Mouse (Mus musculus) lung, postnatal 36 days (tissue): ENCODE data around the gene Pla2g6.

Experiments used
- DNase-seq: peaks from one replicate; pipeline ENCODE4 v3.0.0; 2022; ENCODE audit warnings: mixed read lengths

Pla2g6 gene

GRCm38 (mm10) chr15:79328058-79328938, at the start of gene Pla2g6:
Gene Pla2g6, minus strand, starts transcription at chr15:79328390.
- peak; percentile 100 for DNase-seq

GRCm38 (mm10) chr15:79377681-79378080, 49.5 kb upstream of the Pla2g6 start:
- peak; percentile 91 for DNase-seq

DNA sequence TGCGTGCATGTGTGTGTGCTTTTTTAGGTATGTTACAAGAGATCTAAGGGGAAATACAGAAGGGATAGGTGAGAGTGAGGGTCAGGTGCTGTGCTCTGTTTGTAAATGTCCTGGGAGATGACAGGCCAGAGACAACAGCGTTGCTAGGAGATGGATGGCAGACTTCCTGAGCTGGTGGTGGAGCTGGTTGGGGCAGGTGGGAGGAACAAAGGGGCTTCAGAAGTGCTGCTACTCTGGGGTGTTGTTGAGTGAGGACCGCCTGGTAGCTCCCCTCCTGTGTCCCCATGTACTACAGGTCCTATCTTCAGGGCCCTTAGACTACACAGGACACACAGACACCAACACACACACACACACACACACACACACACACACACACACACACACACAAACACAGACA, 46.6 kb upstream of the Pla2g6 start:
- DNase-seq, result no peak

DNA sequence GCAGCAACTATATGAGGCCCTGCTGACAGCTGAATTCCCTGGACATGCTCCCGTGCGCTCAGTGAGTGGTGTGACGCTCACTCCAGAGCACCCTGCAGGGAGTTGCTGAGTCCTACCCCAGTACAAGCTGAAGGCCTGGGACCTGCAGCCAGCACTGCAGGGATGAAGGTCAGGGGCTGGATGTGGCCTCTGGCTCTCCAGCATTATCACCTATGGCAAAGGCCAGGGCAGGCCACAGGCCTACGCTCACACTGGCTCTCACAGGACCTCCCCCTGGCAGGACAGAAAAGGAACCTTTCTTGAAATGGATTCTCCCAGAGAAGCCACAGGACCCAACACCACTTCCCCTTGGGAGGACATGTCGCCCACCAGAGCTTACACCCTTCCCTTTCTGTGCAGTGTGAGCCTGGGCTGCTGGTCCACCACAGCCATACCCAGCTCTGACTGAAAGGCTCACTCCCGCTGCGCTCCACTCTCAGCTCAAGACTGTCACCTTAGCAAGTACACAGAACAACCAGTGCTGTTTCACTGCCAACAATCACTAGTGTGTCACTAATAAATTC, 42.2 kb upstream of the Pla2g6 start:
- DNase-seq, result no peak

DNA sequence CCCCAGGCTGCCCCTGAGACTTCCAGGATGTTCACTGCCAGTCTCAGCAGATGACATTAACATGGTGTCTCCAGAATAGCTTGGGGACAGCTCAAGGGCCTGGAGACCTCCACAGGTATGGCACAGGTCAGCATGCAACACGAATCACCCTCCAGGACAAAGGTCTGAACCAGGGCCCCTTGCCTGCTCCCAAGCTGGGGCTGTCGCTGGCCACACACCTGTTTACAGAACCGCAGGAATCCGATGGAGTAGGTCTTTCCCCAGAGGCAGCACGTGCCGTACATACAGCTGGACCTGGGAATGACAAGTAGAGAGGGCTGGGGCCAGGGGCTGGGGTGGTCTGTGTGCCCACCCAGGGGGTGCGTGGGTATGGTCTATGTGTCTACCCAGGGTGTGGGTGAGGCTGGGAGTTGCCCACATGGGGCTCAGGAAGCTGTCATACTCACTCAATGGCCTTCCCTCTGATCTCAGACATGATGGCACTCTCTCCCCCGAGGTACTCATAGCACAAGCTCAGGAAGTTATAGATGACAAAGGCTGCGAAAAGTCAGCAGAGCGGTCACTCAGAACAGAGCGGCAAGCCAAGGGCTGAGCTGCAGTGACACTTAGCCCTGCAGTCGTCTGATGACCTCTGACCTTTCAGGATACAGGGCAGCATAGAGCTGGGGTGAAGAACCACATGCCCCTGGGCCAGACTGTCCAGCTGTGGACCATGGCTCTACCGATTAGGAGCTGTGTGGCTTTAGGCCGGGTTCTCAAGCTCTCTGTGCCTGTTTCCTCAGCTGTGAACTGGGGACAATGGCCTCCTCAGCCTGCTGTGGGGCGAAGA, 41.5 kb upstream of the Pla2g6 start:
- DNase-seq, result no peak

- DNase-seq, result peak; percentile 81
Measured at GRCm38 (mm10) chr15:79368861-79369440, 40.8 kb upstream of the Pla2g6 start.

DNA sequence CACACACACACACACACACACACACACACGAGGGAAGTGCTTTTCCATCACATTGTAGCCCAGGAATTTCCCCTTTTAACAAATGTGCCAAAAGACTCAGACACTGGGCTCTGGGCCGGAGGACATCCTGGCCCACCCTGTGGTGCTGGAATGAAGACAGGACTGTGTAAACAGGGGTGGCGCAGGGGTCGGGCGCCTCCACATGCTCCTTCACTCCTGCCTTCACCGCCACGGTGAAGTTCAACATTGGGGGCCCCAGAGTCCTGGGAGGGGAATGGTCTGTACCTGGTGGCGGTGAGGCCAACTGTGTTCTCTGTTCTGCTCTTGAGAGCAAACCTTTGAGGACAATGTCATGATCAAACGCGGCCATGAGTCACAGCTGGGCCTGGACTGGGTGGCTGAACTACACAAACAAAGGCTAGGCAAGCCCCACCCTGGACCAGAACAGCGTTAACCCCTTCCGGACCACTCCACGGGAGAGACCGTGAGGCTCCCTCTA, 40.2 kb upstream of the Pla2g6 start:
- peak; percentile 91 for DNase-seq

DNA sequence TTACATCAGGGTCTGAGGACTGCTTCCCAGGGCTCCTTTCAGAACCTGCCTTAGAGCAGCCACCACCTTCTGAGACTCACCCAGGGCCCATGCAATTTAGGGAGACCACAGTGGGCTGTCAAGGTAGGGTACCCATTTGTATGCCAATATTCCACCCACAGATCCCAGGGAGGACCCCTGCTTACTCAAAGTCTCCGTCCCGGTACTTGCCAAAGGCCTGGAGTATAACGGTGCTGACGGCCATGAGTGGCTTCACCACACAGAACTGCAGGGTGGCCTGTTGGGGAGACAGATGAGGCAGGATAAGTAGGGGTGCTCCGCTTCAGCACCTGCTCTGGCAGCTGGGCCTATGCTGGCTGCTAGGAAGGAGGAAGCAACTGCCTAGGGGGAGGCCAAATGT, 38.2 kb upstream of the Pla2g6 start:
- DNase-seq, result no peak

DNA sequence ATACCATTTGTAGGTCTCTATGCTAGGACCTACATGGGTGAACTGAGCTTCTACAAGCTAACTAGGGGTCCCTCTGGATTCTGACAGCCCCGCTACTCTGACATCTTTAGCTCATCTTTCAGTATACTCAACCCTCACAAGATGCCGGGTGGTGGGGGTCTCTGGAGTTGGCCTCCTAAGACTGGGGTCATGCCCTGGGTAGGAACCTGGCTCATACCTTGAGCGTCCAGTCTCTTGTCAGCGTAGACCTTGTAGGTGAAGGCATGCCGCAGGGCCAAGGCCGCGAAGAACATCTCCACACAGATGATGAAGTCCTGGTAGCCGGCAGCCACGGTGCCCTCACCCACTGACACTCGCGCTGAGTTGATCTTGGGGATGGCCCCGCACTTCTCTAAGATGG, 36.9 kb upstream of the Pla2g6 start:
- DNase-seq, result no peak

DNA sequence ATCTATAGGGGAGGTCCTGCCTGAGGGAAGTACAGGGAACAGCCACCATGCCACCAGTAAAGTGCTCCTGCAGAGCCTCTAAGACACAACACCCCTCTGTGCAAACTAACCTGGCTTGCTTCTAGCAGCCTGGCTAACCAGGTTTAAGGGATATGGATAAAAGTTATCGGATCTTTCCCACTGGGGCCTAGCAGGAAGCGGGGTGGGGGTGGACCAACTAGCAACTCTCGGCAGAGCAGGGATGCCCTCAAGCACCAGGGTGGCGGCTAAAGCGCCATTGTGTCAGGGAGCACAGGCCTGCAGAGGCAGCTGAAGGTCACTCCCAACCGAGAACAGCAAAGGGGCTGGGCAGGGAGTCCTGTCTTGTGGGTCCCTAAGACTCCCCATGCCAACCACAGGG, 35.9 kb upstream of the Pla2g6 start:
- no peak for DNase-seq

- no peak for DNase-seq
Measured at GRCm38 (mm10) chr15:79361023-79361422, 32.8 kb upstream of the Pla2g6 start.

GRCm38 (mm10) chr15:79360371-79360770, 32.2 kb upstream of the Pla2g6 start:
- DNase-seq, result no peak

GRCm38 (mm10) chr15:79359954-79360353, 31.8 kb upstream of the Pla2g6 start:
- DNase-seq, result peak; percentile 60

- DNase-seq, result no peak
Measured at GRCm38 (mm10) chr15:79357974-79358690, 29.9 kb upstream of the Pla2g6 start.

- peak; percentile 83 for DNase-seq
Measured at GRCm38 (mm10) chr15:79357036-79357911, 29.1 kb upstream of the Pla2g6 start.

- no peak for DNase-seq
Measured at GRCm38 (mm10) chr15:79356481-79356880, 28.3 kb upstream of the Pla2g6 start.

GRCm38 (mm10) chr15:79354619-79355018, 26.4 kb upstream of the Pla2g6 start:
- DNase-seq, result peak; percentile 55

- DNase-seq, result no peak
Measured at GRCm38 (mm10) chr15:79353690-79354305, 25.6 kb upstream of the Pla2g6 start.

DNA sequence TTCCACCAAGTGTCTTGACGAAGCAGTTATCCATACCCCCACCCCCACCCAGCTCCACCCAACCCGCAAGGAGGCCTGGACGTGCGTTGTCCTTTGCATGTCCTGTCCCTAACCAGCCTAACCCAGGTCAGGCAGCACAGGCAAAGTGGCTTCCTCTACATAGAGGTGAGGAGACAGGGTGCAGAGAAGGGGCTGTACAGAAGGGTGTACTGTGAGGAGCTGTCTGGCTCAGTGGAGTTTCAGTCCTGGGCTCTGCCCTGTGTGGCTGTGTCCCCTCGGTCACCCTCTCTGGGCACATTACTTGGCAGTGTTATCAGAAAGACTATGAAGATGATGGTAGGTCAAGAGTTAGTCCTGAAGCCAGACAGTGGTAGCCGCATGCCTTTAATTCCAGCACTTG, 24.3 kb upstream of the Pla2g6 start:
- no peak for DNase-seq

DNA sequence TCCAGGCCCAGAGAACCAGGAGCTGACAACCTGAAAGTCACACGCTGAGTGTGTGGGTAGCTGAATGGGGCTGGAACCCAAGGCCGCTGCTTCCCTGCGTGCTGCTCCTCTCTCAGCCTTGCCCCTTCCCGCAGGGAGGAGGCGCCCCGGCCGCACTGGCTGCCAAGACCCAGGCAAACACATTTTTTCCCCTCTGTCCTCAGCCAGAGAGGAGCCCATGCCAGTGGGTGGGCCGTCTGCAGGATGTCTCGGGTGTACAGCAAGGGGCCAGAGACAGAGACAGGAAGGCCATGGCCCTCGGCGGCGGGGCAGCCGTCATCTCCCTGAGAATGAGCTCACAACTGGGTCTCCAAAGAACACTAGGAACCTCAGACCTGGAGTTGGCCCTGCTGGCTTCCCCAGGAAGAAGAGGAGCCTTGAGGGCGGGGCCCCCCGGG, 23.2 kb upstream of the Pla2g6 start:
- DNase-seq, result peak; percentile 87

- peak; percentile 43 for DNase-seq
Measured at GRCm38 (mm10) chr15:79350866-79351265, 22.7 kb upstream of the Pla2g6 start.
